Mouse (Mus musculus) subcutaneous adipose tissue, adult 2 months (tissue): ENCODE measurements around the gene Gm28308. TPM values are rescaled to one million over a fixed set of nuclear protein-coding genes. Genes with fewer than 3 reads are reported as not detected.

Experiments used
- polyA plus RNA-seq: library from polyadenylated mRNA; depleted of rRNA; stranded (reverse); fragments of >200 nt; gene quantifications from 2 replicates; pipeline ENCODE4 v1.2.3, GENCODE M21; 2012; ENCODE audit warnings: low replicate concordance; rRNA removed

Gene Gm28308
- polyA plus RNA-seq = 1.3 and 2.7 TPM in 2 replicates

DNA sequence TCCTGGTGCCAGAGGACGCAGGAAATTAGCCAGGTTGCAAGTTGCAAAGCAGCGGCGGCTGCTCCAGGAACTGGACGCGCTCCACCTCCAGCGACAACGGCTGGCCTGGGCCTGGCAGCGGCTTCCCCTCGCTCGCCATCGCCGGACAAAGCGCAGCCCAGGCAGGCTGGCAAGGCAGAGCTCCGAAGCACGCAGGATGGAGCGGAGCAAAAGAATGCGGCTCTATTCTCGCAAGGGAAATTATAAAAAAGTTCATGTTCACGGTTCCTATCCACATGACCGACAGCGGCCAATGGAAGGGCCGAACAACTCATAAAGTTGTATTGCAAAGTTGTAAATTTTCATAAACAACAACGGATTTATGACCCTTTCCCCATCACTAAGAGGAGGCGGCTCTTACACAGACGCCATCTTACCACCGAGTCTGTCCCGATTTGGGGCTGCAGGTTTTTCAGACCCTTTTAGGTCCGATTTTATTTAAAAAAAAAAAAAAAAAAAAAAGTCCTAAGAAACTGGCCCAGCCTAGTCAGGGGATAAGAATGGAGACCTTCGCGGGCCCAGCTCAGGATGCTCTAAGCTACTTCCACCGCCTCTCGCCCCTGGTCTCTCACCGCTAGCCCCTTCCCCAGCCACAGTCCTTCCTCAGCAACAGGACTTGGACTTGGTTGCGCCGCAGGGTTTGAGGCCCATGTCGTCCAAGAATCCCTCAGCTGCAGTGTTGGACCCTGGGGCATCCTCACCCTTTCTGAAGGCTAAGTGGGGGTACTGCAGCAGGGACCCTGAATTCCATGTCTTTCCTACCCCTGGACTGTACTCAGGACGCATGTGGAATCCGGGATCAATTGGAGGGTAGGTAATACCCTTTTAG lies at the start of gene Gm28308, which contains the start of gene Hoxa3:
Gm28308 (minus strand) TSS at position 221 of the 868 bp plus-strand sequence.
Hoxa3 (minus strand) TSS at position 218 of the 868 bp plus-strand sequence.

GRCm38 (mm10) chr6:52260654-52261575 lies 47.8 kb upstream of the Gm28308 start, which contains the start of gene Hoxa13:
Hoxa13 (minus strand) TSS chr6:52260880.

GRCm38 (mm10) chr6:52245757-52246142 lies 32.6 kb upstream of the Gm28308 start, which contains the start of gene Hoxa11:
Hoxa11 (minus strand) TSS chr6:52245810.

GRCm38 (mm10) chr6:52240389-52241000 lies 27.4 kb upstream of the Gm28308 start, which contains the start of gene Hoxa10:
Hoxa10 (minus strand) TSS chr6:52240854.

DNA sequence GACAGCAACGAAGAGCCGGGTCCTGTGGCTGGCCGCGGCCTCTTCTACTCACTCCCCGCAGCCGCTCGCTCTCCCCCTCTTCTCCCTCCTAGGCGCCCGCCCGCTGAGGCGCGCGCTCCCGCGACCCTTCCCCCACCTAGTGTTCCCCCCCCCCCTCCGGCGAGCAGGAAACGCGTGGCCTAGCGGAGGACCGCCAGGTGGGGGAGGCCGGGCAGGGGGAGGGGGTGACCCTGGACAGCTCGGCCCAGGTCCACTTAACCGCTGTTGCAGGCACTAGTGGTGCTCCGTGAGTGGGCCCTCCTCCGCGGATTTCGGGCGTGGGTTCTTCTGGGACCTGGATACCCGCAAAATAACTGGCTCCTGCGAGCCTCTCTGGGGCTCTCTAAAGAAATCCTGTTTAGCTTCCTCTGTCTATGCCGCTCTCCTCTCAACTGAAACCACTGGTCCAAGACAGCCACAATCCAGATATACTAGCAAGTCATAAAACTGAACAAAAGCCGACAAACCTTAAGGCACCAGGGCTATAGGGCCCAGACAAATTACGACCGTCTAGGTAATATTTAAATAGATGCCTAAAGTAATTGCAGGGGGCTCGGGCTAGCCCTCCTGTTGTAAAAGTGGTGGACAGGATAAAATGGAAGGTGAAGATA lies 17.5 kb upstream of the Gm28308 start, which contains the start of gene Hoxa9:
Hoxa9 (minus strand) TSS at position 574 of the 650 bp plus-strand sequence.

DNA sequence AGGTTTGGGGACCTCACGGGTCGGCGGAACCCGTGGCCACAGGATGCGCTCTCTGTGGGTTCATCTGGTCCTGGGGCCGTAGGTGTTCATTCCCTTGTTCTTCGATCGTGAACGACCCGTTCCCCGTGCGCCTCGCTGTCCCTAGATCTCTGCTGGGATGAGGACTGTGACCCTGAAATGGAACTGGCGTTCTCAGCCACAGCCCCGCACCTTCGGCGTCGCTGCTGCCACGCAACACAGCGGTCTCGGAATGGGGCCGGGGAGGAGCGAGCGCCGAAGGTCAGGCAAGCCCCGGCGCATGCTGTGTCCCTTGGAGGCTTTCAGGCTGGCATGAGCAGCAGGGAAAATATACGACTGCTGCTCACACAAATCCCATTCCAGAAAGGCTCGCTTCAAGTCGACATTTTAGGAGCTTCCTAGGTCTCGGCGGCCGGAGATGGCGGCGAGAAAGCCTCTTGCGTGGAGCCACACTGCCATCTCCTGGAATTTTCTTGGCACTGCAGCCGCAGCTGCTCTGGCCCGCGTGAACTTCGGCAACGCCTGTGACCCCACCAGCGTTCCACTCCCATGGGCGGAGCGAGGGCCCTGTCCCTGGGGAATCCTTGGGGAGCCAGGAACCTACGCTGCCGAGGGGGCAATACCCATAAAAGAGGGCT lies 8.3 kb upstream of the Gm28308 start, which contains the start of gene Hoxa7:
Hoxa7 (minus strand) TSS at position 518 of the 656 bp plus-strand sequence.

GRCm38 (mm10) chr6:52208072-52208867 lies 4.9 kb downstream of the Gm28308 start, which contains the start of gene Hoxa6:
Hoxa6 (minus strand) TSS chr6:52208722.

DNA sequence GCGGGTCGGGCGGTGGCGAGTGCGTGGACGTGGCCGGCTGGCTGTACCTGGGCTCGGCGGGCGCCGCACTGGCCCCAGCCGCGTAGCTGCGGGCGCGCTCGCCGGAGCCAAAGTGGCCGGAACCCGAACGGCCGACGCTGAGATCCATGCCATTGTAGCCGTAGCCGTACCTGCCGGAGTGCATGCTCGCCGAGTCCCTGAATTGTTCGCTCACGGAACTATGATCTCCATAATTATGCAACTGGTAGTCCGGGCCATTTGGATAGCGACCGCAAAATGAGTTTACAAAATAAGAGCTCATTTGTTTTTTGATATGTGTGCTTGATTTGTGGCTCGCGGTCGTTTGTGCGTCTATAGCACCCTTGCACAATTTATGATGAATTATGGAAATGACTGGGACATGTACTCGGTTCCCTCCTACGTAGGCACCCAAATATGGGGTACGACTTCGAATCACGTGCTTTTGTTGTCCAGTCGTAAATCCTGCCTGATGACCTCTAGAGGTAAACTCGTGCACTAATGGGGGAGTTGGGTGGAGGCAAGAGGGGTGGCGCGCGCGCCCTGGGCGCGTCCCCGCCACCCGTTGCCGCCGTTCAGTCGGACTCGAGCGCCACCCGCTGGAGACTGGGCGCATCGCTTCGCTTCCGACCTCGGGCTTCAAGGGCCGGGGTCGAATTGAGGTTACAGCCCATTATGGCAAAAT lies 8.9 kb downstream of the Gm28308 start, which contains the start of gene Hoxa5:
Hoxa5 (minus strand) TSS at position 538 of the 703 bp plus-strand sequence.

DNA sequence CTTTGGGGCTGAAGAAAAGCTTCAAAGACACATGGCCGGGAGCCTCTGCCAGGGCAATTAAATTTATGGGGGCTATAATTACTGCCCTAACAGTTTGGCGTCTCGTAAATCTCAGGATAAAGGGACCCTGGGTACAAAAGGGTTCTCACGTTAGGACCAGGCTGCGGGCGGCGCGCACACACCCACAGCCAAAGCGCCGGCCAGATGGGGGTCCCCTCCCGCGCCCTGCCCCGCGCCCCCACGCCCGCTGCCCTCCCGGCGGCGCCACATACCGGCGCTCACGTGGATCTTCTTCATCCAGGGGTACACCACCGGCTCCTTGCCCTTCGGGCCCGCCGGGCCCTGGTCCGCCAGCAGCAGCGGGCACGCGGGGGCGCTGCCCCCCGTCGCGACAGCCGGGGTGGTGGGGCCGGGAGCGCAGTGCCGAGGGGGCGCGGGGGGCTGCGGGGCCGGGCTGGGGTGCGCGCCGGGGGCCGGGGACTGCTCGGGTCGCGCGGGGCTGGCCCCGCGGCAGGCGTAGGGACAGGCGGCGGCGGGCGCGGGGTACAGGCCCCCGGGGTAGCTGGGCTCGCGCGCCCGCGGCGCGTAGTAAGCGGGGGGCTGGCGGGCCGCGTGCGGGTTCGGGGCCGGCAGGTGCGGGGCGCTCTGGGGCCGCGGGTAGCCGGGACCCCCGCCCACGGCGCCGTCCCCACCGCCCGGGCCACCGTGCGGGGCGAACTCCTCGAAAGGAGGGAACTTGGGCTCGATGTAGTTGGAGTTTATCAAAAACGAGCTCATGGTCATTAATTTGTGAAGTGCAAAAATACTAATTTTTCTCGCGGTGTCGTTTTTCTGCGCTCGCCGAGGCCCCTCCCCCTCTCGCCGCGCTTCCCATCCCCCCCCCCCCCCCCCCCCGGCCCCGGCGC lies 22.0 kb downstream of the Gm28308 start, which contains the start of gene Hoxa4:
Hoxa4 (minus strand) TSS at position 848 of the 905 bp plus-strand sequence.

DNA sequence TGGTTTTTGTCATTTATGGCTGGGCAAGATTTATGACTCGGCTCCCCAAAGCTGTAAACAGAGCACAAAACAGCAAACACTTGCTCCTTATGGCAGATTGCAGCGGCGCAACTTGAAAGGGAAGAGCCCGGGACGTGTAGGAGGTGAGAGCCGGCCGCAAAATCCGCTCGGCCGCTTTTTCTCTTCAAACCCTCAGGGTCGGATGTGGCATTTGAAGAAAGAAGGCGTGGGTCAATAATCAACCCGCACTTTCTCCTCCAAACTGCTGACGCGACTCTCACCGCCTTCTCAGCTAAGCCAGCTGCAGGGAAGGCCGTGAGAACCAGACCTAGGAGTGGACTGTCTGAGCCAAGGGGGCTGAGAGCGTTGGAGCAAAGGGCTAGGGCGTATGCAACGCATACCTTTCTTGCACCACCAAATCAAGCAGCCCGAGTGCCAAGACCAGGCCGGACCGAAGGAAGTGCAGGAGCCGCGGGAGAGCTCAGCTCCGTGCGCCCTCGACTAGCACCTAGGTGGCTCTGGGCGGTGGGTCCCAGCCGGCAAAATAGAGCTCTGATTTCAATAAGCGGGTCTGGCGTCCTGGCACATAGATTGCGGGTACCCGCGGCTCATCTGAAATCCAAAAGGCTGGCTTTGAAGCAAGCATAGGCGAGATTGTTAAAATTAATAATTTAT lies 35.9 kb downstream of the Gm28308 start, which contains the start of gene 5730596B20Rik:
5730596B20Rik (plus strand) TSS at position 438 of the 675 bp plus-strand sequence.

DNA sequence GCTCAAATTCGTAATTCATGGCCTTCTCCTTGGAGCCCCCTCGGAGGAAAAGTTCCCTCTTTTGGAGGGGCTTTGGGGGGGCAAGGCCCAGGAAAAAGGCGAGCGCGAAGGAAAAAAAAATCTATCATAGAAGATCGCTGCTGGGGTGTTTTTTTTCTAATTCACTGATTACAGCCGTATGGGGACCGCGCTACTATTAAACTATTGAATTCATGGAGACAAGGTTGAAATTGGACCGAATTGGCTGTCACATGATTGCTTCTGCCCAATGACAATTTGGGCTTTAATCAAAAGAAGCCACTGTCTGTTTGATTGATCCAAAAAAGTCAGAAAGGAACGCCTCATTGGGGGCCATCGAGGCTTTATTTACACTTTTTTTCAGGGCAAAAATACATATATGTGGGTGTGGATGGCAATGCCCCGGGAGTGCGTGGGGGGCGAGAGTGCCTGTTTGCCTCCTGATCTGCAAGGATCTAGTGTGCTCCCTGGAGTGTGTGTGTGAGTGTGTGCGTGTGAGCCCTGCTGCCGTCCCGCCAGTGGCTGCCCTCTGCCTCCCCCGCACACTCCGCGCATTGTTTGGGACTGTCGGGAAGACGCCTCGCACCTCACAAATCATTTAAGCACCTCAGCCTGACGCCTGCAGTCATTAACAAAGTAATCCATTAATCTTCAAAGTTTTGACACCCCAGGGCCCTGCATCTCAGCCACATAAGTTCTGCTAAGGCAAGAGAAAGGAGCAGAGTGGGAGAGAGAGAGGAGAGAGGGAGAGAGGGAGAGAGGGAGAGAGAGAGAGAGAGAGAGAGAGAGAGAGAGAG lies 48.3 kb downstream of the Gm28308 start, which contains the start of gene Hoxa2:
Hoxa2 (minus strand) TSS at position 206 of the 815 bp plus-strand sequence.

DNA sequence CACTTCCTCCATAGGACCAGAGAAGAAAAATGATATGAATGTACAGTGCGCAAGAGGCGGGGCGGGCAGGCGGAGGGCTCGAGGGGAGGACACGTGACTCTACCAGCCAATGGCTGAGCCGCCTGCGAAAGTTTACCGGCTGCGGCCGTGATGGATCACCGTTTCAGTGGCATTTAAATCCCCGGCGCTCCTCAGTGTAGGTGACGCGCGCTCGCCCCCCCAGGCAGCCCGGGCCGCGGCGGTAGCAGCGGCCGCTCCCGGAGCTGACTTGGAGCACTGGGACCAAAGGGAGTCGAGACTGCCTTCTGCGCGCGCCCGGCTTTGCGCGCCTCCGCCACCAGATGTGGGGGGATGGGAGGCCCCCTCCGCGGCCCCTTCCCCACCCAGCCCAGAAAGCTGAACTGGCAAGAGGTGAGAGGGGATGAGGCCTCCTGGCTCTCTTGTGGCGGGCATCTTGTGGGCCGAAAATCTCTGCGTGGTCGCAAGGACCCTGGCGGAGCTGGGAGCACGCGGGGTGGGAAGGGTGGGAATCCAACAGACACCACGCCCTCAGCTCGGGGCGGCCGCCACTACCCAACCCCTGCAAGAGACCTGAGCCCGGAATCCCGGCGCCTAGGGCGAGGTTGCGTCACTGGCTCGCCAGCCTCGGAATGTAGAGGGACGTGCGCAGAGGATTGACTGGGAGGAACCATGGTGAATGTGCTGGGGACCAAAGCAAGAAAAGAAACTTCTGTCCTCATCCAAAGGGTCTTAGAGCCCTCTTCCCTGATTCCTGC lies 54.7 kb downstream of the Gm28308 start, which contains the start of gene Hoxa1:
Hoxa1 (minus strand) TSS at position 42 of the 776 bp plus-strand sequence.

